Mouse (Mus musculus): ENCODE data around the gene Hist1h2ac.

DNA sequence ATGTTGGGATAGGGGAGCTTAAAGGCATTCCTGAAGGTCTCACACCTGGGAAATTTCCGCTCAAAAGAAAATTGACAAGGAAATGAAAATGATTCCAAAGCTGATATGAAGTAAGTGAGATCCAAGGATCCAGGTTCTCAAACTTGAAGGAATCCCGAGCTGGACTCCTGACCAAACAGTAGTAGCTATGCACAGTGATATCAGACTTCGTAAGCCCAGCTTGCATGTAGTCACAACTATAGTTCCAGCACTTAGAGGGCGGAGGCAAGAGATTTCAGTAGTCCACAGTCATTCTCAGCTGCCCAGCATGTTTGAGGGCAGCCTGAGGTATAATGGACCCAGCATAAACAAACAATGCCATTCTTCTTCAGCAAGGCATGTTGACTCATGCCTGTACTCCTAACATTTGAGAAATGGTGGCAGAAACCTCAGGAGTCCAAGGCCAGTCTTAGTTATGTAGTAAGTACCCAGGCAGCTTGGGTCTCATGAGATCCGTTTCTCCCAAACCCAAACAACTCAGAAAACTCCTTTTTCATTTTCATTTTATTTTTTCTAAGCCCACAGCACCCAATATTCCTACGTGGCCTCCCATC lies 1.7 kb downstream of the Hist1h2ac start:
- TF ChIP-seq CTCF (conservative IDR thresholded peaks at IDR 0.05 in 1 of 2, IDR thresholded peaks at IDR 0.05 in 1 of 2; ENCODE audit: low read depth in 2 of 2, low read length in 2 of 2) (no peak), MEF2A (IDR thresholded peaks at IDR 0.05; ENCODE audit: borderline replicate concordance, low read depth, low read length) (no peak), POLR2A (IDR thresholded peaks at IDR 0.05; ENCODE audit: low read depth, low read length) (no peak), JUN (IDR thresholded peaks at IDR 0.05; ENCODE audit: insufficient read depth, low read depth, low read length) (no peak), MAFK (IDR thresholded peaks at IDR 0.05; ENCODE audit: insufficient replicate concordance, low read length) (no peak), TBP (conservative IDR thresholded peaks at IDR 0.05; ENCODE audit: low read depth, low read length) (no peak), NELFE (IDR thresholded peaks at IDR 0.05; ENCODE audit: low read depth, low read length) (no peak), HCFC1 (IDR thresholded peaks at IDR 0.05; ENCODE audit: low read depth, low read length) (no peak), CHD1 (IDR thresholded peaks at IDR 0.05; ENCODE audit: low read depth, low read length) (no peak), SMC3 (IDR thresholded peaks at IDR 0.05; ENCODE audit: low read depth, low read length) (no peak), EP300 (IDR thresholded peaks at IDR 0.05; ENCODE audit: low read length) (no peak), NRF1 (IDR thresholded peaks at IDR 0.05; ENCODE audit: low read depth, low read length) (no peak)
